Mouse (Mus musculus): ENCODE measurements around the gene Zfp451.

Gene Zfp451

GRCm38 (mm10) chr1:33717636-33718035, 96.8 kb downstream of the Zfp451 start:
- DNase-seq (ENCODE audit: low read depth, low spot score) = no peak

GRCm38 (mm10) chr1:33714796-33715195, 99.6 kb downstream of the Zfp451 start:
- peak; percentile 31 for DNase-seq (ENCODE audit: low read depth, low spot score)

GRCm38 (mm10) chr1:33712026-33712425, 102.4 kb downstream of the Zfp451 start:
- no peak for DNase-seq (ENCODE audit: low read depth, low spot score)
